Mouse (Mus musculus) retina, embryonic 14.5 days (tissue): Measurements from ENCODE around the gene Hist1h4f.
"Not testable (repeated sequence)": the region's sequence is repeated elsewhere in the genome, so short reads cannot be mapped to it uniquely, and the experiment has no call there.

Source experiments
- DNase-seq: peaks from one replicate; pipeline ENCODE4 v3.0.0-alpha.2; 2015; ENCODE audit warnings: low spot score

Gene Hist1h4f

GRCm38 (mm10) chr13:23554925-23555838, 3.7 kb upstream of the Hist1h4f start:
- DNase-seq = peak; percentile 88

GRCm38 (mm10) chr13:23554393-23554792, 2.9 kb upstream of the Hist1h4f start:
- no peak for DNase-seq

- no peak for DNase-seq
These were observed 1.5 kb upstream of the Hist1h4f start, which contains the start of gene Hist1h1d for GRCm38 (mm10) chr13:23552962-23553361. Hist1h1d (plus strand) TSS chr13:23553262.

GRCm38 (mm10) chr13:23551931-23552914, 775 bp upstream of the Hist1h4f start:
- no peak for DNase-seq

- peak; percentile 43 for DNase-seq
These were observed 695 bp downstream of the Hist1h4f start for GRCm38 (mm10) chr13:23550761-23551145.

- DNase-seq = no peak
These were observed 4.8 kb downstream of the Hist1h4f start for GRCm38 (mm10) chr13:23546694-23547093.

- DNase-seq = not testable (repeated sequence)
These were observed 6.7 kb downstream of the Hist1h4f start for GRCm38 (mm10) chr13:23544787-23545120.

GRCm38 (mm10) chr13:23543965-23544786, 7.3 kb downstream of the Hist1h4f start, which contains the start of gene Hist1h3f:
Hist1h3f (plus strand) TSS chr13:23544052.
- DNase-seq = peak; percentile 98

GRCm38 (mm10) chr13:23542999-23543607, 8.3 kb downstream of the Hist1h4f start, which contains the start of gene Hist1h2bh:
Hist1h2bh (minus strand) TSS chr13:23543392.
- peak; percentile 85 for DNase-seq

GRCm38 (mm10) chr13:23542225-23542980, 9.0 kb downstream of the Hist1h4f start:
- DNase-seq = not testable (repeated sequence)

- no peak for DNase-seq
These were observed 10.0 kb downstream of the Hist1h4f start for GRCm38 (mm10) chr13:23541497-23541896.

- DNase-seq = not testable (repeated sequence)
These were observed 11.6 kb downstream of the Hist1h4f start for GRCm38 (mm10) chr13:23539821-23540220.

- DNase-seq = no peak
These were observed 13.2 kb downstream of the Hist1h4f start for GRCm38 (mm10) chr13:23538249-23538648.

- no peak for DNase-seq
These were observed 14.3 kb downstream of the Hist1h4f start for GRCm38 (mm10) chr13:23537006-23537710.

- no peak for DNase-seq
These were observed 15.2 kb downstream of the Hist1h4f start for GRCm38 (mm10) chr13:23536076-23536822.

GRCm38 (mm10) chr13:23535137-23536075, 16.0 kb downstream of the Hist1h4f start, which contains the start of gene Hist1h3g:
Hist1h3g (plus strand) TSS chr13:23535422.
- peak; percentile 92 for DNase-seq

GRCm38 (mm10) chr13:23534368-23535131, 16.9 kb downstream of the Hist1h4f start:
- DNase-seq = no peak
